Mouse (Mus musculus) limb, embryonic 13.5 days (tissue): ENCODE results near the gene Bend7. TPM values are rescaled to one million over a fixed set of nuclear protein-coding genes. Genes with fewer than 3 reads are reported as not detected.

ENCODE experiments used
- ATAC-seq: fragments of 200-750 bp; cut with Nextera tagmentation; 2 replicates; pipeline ENCODE4 v1.8.0; 2017; ENCODE audit warnings: low read depth, moderate number of reproducible peaks, moderate TSS enrichment; ENCODE audit not compliant: low FRiP score
- H3K27ac ChIP-seq: fragments of 300-500 bp; sonication (generic); 2 replicates; pipeline ENCODE4 v1.5.1; 2015; ENCODE audit warnings: inconsistent platforms, mild to moderate bottlenecking, moderate library complexity
- H3K27me3 ChIP-seq: fragments of 300-500 bp; sonication (generic); 2 replicates; pipeline ENCODE4 v1.6.1; 2015; ENCODE audit warnings: mild to moderate bottlenecking, inconsistent platforms
- H3K36me3 ChIP-seq: fragments of 300-500 bp; sonication (generic); 2 replicates; pipeline ENCODE4 v1.6.1; 2015; ENCODE audit warnings: inconsistent platforms, mild to moderate bottlenecking, moderate library complexity
- H3K4me1 ChIP-seq: fragments of 300-500 bp; sonication (generic); 2 replicates; pipeline ENCODE4 v1.6.1; 2015; ENCODE audit warnings: inconsistent platforms
- H3K4me2 ChIP-seq: fragments of 300-500 bp; sonication (generic); replicated peaks from 2 replicates; pipeline ENCODE4 v1.6.1; 2015; ENCODE audit warnings: inconsistent platforms, mild to moderate bottlenecking, moderate library complexity
- H3K4me3 ChIP-seq: fragments of 300-500 bp; sonication (generic); 2 replicates; pipeline ENCODE4 v1.5.1; 2015; ENCODE audit warnings: moderate library complexity, mild to moderate bottlenecking, inconsistent platforms
- H3K9ac ChIP-seq: fragments of 300-500 bp; sonication (generic); 2 replicates; pipeline ENCODE4 v1.6.1; 2015; ENCODE audit warnings: mild to moderate bottlenecking, inconsistent platforms
- H3K9me3 ChIP-seq: fragments of 300-500 bp; sonication (generic); 2 replicates; pipeline ENCODE4 v1.6.1; 2016; ENCODE audit warnings: inconsistent platforms
- WGBS: fragments of 180-500 bp; shearing (Covaris S2); methylation state at CpG from one replicate; pipeline ENCODE4 v1.1.7; 2015; 5-methylcytosine and 5-hydroxymethylcytosine counted together
- polyA plus RNA-seq: library from polyadenylated mRNA; unstranded; fragments of >200 nt; fragmentation: Nextera tagmentation; extraction: Ambion mirVana; gene quantifications from 2 replicates; pipeline ENCODE4 v1.2.1, GENCODE M21; 2015

Gene Bend7
- polyA plus RNA-seq, 1 experiment from 2014 or later: 1.4 TPM

- Histone ChIP-seq H3K4me3 (no peak overlapping the region), H3K27me3 (no peaks in the 10 kb centered on the region), H3K4me2 (no peak overlapping the region), H3K9ac (no peak overlapping the region), H3K36me3 (no peaks in the 10 kb centered on the region), H3K9me3 (no peaks in the 10 kb centered on the region), H3K4me1 (no peaks in the 10 kb centered on the region), H3K27ac (no peak overlapping the region)
- no peak for ATAC-seq
- 88% methylated on average over 6 of the region's 6 CpGs for whole genome bisulfite sequencing
Observed at GRCm38 (mm10) chr2:4751918-4752317, 34.3 kb downstream of the Bend7 start.

GRCm38 (mm10) chr2:4755716-4756115, 38.1 kb downstream of the Bend7 start:
- Histone ChIP-seq H3K36me3 (no peaks in the 10 kb centered on the region), H3K9me3 (no peaks in the 10 kb centered on the region), H3K4me1 (no peaks in the 10 kb centered on the region), H3K9ac (no peak overlapping the region), H3K4me3 (no peak overlapping the region), H3K27me3 (no peaks in the 10 kb centered on the region), H3K4me2 (no peak overlapping the region), H3K27ac (no peak overlapping the region)
- WGBS: 79% methylated on average over 8 of the region's 8 CpGs
- no peak for ATAC-seq

- H3K4me1 ChIP-seq: no peaks in the 10 kb centered on the region
- no peaks in the 10 kb centered on the region for H3K27me3 ChIP-seq
- no peak overlapping the region for H3K4me3 ChIP-seq
- H3K36me3 ChIP-seq: no peaks in the 10 kb centered on the region
- no peaks in the 10 kb centered on the region for H3K9me3 ChIP-seq
- H3K4me2 ChIP-seq: no peak overlapping the region
- ATAC-seq: no peak
- 85% methylated on average over 3 of the region's 3 CpGs for WGBS
- H3K27ac ChIP-seq: no peak overlapping the region
- H3K9ac ChIP-seq: no peak overlapping the region
Observed at GRCm38 (mm10) chr2:4757218-4757617, 39.6 kb downstream of the Bend7 start.

- H3K27me3 ChIP-seq: no peaks in the 10 kb centered on the region
- no peak overlapping the region for H3K27ac ChIP-seq
- no peak for ATAC-seq
- H3K4me3 ChIP-seq: no peak overlapping the region
- WGBS: 68% methylated on average over 5 of the region's 5 CpGs
- H3K4me1 ChIP-seq: 0 out of 2 replicates have a peak, but pooled peaks cover 2% of the 10 kb centered on the region
- H3K36me3 ChIP-seq: no peaks in the 10 kb centered on the region
- no peak overlapping the region for H3K9ac ChIP-seq
- no peaks in the 10 kb centered on the region for H3K9me3 ChIP-seq
- H3K4me2 ChIP-seq: no peak overlapping the region
Observed at GRCm38 (mm10) chr2:4760741-4761140, 43.1 kb downstream of the Bend7 start.

GRCm38 (mm10) chr2:4761906-4762305, 44.3 kb downstream of the Bend7 start:
- Histone ChIP-seq H3K36me3 (no peaks in the 10 kb centered on the region), H3K4me3 (no peak overlapping the region), H3K9ac (no peak overlapping the region), H3K9me3 (no peaks in the 10 kb centered on the region), H3K27ac (no peak overlapping the region), H3K4me1 (0 out of 2 replicates have a peak, but pooled peaks cover 2% of the 10 kb centered on the region), H3K27me3 (no peaks in the 10 kb centered on the region), H3K4me2 (no peak overlapping the region)
- ATAC-seq: no peak
- 76% methylated on average over 5 of the region's 5 CpGs for WGBS

- Histone ChIP-seq H3K27me3 (no peaks in the 10 kb centered on the region), H3K4me1 (0 out of 2 replicates have a peak, but pooled peaks cover 2% of the 10 kb centered on the region), H3K4me2 (no peak overlapping the region), H3K9me3 (no peaks in the 10 kb centered on the region), H3K36me3 (no peaks in the 10 kb centered on the region), H3K9ac (no peak overlapping the region), H3K27ac (no peak overlapping the region), H3K4me3 (no peak overlapping the region)
- no peak for ATAC-seq
- WGBS: 86% methylated on average over 3 of the region's 3 CpGs
Observed at GRCm38 (mm10) chr2:4764071-4764470, 46.4 kb downstream of the Bend7 start.

GRCm38 (mm10) chr2:4770376-4770775, 52.7 kb downstream of the Bend7 start:
- Histone ChIP-seq H3K27me3 (no peaks in the 10 kb centered on the region), H3K4me3 (no peak overlapping the region), H3K4me2 (no peak overlapping the region), H3K4me1 (no peaks in the 10 kb centered on the region), H3K27ac (no peak overlapping the region), H3K9ac (no peak overlapping the region), H3K36me3 (no peaks in the 10 kb centered on the region), H3K9me3 (no peaks in the 10 kb centered on the region)
- 94% methylated on average over 2 of the region's 2 CpGs for WGBS
- no peak for ATAC-seq

GRCm38 (mm10) chr2:4773911-4774310, 56.3 kb downstream of the Bend7 start:
- Histone ChIP-seq H3K36me3 (no peaks in the 10 kb centered on the region), H3K27me3 (no peaks in the 10 kb centered on the region), H3K4me2 (no peak overlapping the region), H3K4me3 (no peak overlapping the region), H3K9me3 (no peaks in the 10 kb centered on the region), H3K27ac (no peak overlapping the region), H3K4me1 (no peaks in the 10 kb centered on the region), H3K9ac (no peak overlapping the region)
- ATAC-seq: no peak
- WGBS: 96% methylated on average over 6 of the region's 6 CpGs

- Histone ChIP-seq H3K4me1 (no peaks in the 10 kb centered on the region), H3K4me3 (no peak overlapping the region), H3K36me3 (no peaks in the 10 kb centered on the region), H3K27me3 (no peaks in the 10 kb centered on the region), H3K9ac (no peak overlapping the region), H3K27ac (no peak overlapping the region), H3K9me3 (no peaks in the 10 kb centered on the region), H3K4me2 (no peak overlapping the region)
- ATAC-seq: no peak
- WGBS: 91% methylated on average over 8 of the region's 8 CpGs
Observed at GRCm38 (mm10) chr2:4777291-4777690, 59.7 kb downstream of the Bend7 start.

GRCm38 (mm10) chr2:4781641-4782040, 64.0 kb downstream of the Bend7 start:
- 76% methylated on average over 3 of the region's 3 CpGs for WGBS
- no peak overlapping the region for H3K27ac ChIP-seq
- no peaks in the 10 kb centered on the region for H3K4me1 ChIP-seq
- no peak for ATAC-seq
- H3K9me3 ChIP-seq: no peaks in the 10 kb centered on the region
- no peak overlapping the region for H3K9ac ChIP-seq
- H3K4me2 ChIP-seq: no peak overlapping the region
- H3K36me3 ChIP-seq: no peaks in the 10 kb centered on the region
- H3K4me3 ChIP-seq: no peak overlapping the region
- H3K27me3 ChIP-seq: no peaks in the 10 kb centered on the region

- H3K4me3 ChIP-seq: no peak overlapping the region
- H3K27me3 ChIP-seq: no peaks in the 10 kb centered on the region
- no peak for ATAC-seq
- H3K4me1 ChIP-seq: no peaks in the 10 kb centered on the region
- H3K36me3 ChIP-seq: no peaks in the 10 kb centered on the region
- H3K4me2 ChIP-seq: no peak overlapping the region
- H3K27ac ChIP-seq: no peak overlapping the region
- H3K9me3 ChIP-seq: no peaks in the 10 kb centered on the region
- no peak overlapping the region for H3K9ac ChIP-seq
- WGBS: 75% methylated on average over 4 of the region's 4 CpGs
Observed at GRCm38 (mm10) chr2:4782401-4782800, 64.8 kb downstream of the Bend7 start.

GRCm38 (mm10) chr2:4782809-4783641, 65.4 kb downstream of the Bend7 start:
- no peak overlapping the region for H3K27ac ChIP-seq
- H3K27me3 ChIP-seq: no peaks in the 10 kb centered on the region
- H3K9ac ChIP-seq: no peak overlapping the region
- H3K4me3 ChIP-seq: no peak overlapping the region
- WGBS: 82% methylated on average over 11 of the region's 11 CpGs
- H3K4me2 ChIP-seq: no peak overlapping the region
- no peak for ATAC-seq
- H3K9me3 ChIP-seq: no peaks in the 10 kb centered on the region
- no peaks in the 10 kb centered on the region for H3K36me3 ChIP-seq
- H3K4me1 ChIP-seq: no peaks in the 10 kb centered on the region

- H3K4me1 ChIP-seq: no peaks in the 10 kb centered on the region
- no peak overlapping the region for H3K4me3 ChIP-seq
- no peak for ATAC-seq
- no peaks in the 10 kb centered on the region for H3K36me3 ChIP-seq
- 74% methylated on average over 8 of the region's 8 CpGs for WGBS
- H3K27ac ChIP-seq: no peak overlapping the region
- H3K4me2 ChIP-seq: no peak overlapping the region
- H3K9me3 ChIP-seq: no peaks in the 10 kb centered on the region
- no peaks in the 10 kb centered on the region for H3K27me3 ChIP-seq
- no peak overlapping the region for H3K9ac ChIP-seq
Observed at GRCm38 (mm10) chr2:4784012-4784411, 66.4 kb downstream of the Bend7 start.
